Mouse (Mus musculus) heart, postnatal 4 days (tissue): ENCODE measurements at regions not wholly inside any gene's neighbourhood (a gene's known extent, or its start where the extent isn't known, plus 50 kb on each side); places are given as distances from the start of the nearest gene placed in this dataset.
A peak's percentile ranks its signal among the peaks of the same experiment; 100 is the strongest.

Experiments
- DNase-seq: peaks from one replicate; pipeline ENCODE4 v3.0.0; 2021

- no peak for DNase-seq
Observed at GRCm38 (mm10) chr17:3962176-3962575, 266.1 kb upstream of the Nox3 start.

- DNase-seq, result no peak
Observed at GRCm38 (mm10) chr17:3946540-3946939, 250.5 kb upstream of the Nox3 start.

DNA sequence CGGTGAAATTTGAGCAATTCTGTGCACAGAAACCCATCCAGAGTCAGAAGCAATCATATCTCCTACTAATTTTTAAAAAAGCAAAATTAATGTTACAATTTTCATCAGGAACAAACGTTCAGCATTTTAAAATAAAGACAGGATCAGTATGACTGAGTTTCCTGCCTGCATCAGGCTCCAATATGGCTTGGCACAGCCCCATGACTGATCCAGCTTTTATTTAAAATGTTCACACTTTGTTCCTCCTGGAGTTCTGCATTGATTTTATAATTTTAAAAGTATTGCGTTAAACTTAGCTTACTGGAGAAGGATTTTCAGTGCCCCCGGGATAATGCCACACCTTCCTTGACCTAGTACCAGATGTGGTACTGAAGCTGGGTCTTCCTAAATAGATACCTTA lies 240.3 kb upstream of the Nox3 start:
- no peak for DNase-seq

DNA sequence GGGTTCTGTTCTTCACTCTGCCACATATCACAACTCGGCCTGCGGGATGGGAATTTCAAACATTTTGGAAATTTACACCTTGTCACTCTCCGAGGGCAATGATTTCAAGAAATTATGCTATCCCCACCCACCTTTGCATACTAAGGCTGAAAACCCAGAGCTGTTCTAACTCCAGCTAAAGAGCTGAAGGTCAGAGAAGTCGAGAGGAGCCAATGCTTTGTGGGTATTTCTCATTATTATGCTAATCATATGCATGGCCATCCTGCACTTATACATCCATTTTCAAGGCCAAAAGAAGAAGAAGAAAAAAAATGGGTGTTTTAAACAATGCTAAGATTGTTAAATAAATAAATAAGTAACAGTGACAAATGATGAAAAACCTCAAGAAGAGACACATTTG lies 237.1 kb upstream of the Nox3 start:
- no peak for DNase-seq

GRCm38 (mm10) chr17:3932071-3932470 lies 236.0 kb upstream of the Nox3 start:
- no peak for DNase-seq

GRCm38 (mm10) chr17:3927106-3927505 lies 231.0 kb upstream of the Nox3 start:
- DNase-seq, result no peak

DNA sequence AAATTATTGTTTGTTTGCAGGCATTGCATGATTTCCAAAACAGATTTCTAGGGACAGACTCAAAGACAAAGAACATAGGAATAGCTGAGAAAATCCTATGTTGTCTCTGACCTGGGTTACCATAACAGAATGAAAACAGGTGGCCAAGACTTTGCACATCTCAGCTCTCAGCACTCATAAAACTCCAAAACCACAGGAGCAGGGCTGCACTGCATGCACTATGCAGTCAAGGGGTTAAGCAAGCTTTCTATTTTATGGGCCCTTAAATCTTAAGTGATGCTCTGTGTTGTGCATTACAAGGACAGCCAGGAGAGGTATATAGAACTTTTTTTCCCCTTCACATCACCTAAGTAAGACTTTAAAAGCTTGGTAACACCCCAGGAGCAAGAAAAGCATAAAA lies 224.2 kb upstream of the Nox3 start:
- DNase-seq, result no peak

DNA sequence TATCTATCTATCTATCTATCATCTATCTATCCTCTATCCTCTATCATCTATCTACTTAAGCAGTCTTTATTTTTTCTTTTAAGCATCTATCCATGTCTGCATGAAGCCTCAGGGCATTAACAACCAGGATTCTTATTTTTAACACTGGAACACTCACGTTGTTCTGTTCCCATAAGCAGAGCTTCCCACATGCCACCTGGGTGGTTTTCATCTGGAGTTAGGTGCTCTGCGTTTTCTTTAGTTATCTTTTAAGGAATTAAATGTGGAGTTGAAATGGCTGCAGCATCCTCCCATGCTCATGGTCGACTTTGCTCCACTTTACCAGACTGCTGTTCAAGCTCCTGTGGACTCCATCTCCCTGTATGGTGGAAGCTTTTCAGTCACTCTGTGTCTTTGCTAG lies 196.8 kb upstream of the Nox3 start:
- DNase-seq, result no peak

- DNase-seq, result no peak
Observed at GRCm38 (mm10) chr17:3883146-3883545, 187.1 kb upstream of the Nox3 start.

DNA sequence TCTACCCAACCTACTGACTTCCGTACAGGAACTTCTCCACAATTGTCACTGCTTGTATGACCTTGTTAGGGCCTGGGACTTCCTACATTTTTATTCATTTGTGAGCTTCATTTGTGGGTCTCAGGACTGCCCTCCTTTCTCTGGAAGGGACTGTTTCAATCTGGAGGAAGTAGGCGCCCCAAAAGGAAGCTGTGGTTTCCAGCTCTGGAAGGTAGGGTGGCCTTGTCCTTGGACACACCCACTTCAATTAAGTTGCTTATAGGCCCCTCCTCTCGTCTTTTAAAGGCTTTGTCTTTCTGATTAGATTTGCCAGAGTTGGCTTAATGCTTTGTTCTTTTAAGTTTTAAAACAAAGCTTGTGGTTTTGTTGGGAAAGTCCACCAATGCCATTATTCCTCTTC lies 183.0 kb upstream of the Nox3 start:
- no peak for DNase-seq

DNA sequence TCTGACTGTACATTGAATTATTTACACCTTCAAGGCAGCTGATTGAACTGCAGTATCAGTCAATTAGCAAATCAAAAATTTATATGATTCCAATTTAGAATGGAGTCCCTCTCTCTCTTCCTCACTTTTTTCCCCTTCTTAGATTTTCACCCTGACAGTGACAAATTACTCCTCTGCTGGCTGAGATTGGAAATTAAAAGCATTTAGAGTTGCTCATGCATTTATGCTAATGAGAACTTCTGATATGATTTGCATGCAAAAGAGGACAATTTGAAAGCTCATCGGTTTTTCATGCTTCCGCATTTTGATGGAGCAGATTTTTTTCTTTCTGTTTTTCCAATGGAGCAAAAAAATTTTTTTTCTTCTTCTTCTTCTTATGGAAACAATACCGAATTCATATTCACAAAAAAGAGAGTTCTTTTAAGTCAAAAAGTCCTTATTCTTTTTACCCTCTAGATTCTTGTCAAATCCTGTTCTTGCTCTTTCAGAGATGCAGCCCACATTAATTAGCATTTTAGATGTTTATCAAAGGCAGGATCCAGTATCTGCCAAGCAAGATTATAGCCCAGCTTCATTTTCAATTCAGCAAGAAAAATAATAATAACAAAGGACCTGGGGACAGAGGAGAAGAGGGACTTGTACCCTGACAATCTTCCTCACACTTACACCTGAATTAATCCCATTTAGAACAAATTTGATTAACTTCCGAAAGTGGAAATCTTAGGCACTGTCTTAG lies 173.6 kb upstream of the Nox3 start:
- no peak for DNase-seq

DNA sequence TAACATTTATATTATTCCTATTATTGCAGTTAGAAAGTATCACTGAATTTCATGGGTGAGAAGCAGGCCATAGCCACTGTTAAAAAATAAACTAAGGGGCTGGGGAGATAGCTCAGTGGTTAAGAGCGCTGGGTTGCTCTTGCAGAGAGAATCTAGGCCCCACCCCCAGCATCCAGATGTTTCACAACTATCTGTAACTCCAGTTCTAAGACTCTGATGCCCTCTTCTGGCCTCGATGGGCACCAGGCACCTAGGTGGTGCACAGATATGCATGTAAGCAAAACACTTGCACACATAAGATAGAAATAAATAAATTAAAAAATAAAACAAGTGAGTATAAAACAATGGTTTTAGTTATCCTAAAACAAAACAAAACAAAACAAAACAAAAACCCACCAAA lies 166.3 kb upstream of the Nox3 start:
- peak; percentile 5 for DNase-seq

DNA sequence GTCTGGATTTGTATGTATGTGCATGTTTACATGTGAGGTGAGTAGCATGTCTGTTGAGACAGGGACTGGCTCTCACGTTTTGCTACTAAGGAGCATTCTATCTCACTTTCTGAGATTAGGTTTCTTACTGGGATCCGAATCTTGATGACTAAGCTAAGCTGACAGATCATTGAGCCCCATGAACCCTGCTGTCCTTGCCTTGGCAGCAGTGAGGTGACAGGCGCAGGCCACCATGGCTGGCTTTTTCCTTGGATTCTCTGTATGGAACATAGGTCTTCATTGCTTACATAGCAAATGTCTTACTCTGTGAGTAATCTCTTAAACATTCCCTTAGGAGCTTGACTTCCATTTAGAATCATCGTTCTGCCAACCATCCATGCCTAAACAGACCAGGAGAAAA lies 140.3 kb upstream of the Nox3 start:
- no peak for DNase-seq

- no peak for DNase-seq
Observed at GRCm38 (mm10) chr17:3811187-3811586, 115.1 kb upstream of the Nox3 start.

DNA sequence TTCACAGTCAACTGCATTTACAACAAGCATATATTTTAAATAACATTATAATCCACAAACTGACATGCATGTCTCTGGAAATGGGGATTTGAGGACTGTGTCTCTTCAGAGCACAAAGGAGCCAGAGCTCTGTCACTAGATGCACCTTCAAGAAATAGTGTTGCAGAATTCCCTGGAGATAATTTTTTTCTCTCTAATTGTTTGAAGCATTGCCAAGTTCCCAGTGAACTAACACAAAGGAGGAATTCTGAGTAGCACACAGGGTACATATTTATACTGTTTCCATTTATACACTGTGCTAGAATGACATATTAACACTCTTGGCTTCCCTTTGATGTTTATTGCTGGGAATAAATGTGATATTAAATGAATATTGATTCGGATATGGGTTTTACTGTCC lies 107.4 kb upstream of the Nox3 start:
- no peak for DNase-seq

DNA sequence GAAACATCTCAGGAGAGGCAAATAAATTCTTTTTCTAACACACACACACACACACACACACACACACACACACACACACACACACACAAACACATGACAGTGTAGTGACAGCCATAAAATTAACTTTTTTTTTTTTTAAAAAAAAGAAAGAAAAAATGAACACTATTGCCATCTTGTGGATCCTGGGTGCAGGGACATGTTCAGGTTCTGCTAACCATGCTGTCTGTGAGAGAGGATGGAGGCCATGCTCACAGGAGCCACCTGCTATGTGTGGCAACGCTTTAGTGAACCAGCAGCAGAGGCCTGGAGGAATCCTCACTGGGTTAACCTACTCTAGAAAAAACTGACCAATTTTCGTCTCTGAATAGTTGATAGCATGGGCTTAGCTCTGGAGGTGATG lies 96.5 kb upstream of the Nox3 start:
- DNase-seq, result peak; percentile 25

- DNase-seq, result no peak
Observed at GRCm38 (mm10) chr17:3782156-3782555, 86.1 kb upstream of the Nox3 start.

DNA sequence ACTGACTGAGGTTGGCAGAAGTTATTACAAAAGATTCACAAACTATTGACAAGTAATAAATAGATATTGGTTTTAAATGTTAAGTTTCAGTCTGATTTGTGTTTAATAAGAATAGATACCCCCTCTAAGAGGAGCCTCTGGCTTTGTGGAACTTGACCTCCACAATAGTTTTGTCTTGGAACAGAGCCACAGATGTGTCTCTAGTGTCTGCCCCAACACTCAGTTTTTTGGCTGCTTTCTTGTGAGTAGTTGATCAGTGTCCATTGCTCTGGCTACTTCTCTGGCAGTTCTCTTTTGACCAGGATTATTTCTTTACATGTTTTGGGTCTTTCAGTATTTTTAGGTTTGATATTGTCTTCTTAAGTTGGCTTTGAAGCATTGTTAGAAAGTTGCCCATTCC lies 81.6 kb upstream of the Nox3 start:
- DNase-seq, result no peak

GRCm38 (mm10) chr17:3747808-3748335 lies 51.8 kb upstream of the Nox3 start:
- DNase-seq, result peak; percentile 39
